Mouse (Mus musculus): ENCODE measurements around the gene Leng9. TPM values are rescaled to one million over a fixed set of nuclear protein-coding genes. Genes with fewer than 3 reads are reported as not detected.

Gene Leng9
- polyA plus RNA-seq, 1 experiment from 2014 or later = 2.3 TPM

DNA sequence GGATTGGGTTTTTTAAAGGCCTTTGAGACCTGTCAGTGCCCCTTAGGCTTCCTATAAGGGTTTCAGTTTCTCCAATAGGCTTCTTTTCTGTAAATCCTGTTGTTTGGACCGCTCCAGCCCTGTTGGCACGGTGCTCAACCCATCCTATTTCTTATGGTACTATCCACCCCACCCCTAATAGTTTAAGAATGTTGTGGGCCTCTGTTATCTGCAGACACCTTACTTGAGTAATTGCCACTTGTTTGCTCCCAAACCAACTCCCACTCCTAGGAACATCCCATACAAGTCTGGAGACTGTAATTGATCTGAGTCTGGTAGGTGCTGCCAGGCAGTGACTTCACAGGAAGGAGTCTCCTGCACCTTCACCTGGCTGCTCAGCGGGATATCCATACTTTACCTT is 12.4 kb downstream of the Leng9 start:
- Histone ChIP-seq H3K4me2 (peak overlapping the region; percentile 85), H3K27me3 (ENCODE audit: insufficient read depth, low read length) (no peaks in the 10 kb centered on the region), H3K36me3 (ENCODE audit: insufficient read depth) (peaks cover 46% of the 10 kb centered on the region), H3K4me1 (ENCODE audit: insufficient read depth) (0 out of 2 replicates have a peak, but pooled peaks cover 5% of the 10 kb centered on the region), H3K9ac (peak overlapping the region; percentile 77), H3K9me3 (ENCODE audit: low read depth, low read length) (no peaks in the 10 kb centered on the region), H3K4me3 (ENCODE audit: low read depth, low read length) (peak overlapping the region; percentile 80), H3K27ac (ENCODE audit: low read depth) (no peak overlapping the region)
- TF ChIP-seq CTCF (IDR thresholded peaks at IDR 0.05; ENCODE audit: low read depth) = no peak
- no peak for DNase-seq
- 43% methylated on average over 3 of the region's 3 CpGs for WGBS
- no peak for ATAC-seq (ENCODE audit: insufficient read depth)

DNA sequence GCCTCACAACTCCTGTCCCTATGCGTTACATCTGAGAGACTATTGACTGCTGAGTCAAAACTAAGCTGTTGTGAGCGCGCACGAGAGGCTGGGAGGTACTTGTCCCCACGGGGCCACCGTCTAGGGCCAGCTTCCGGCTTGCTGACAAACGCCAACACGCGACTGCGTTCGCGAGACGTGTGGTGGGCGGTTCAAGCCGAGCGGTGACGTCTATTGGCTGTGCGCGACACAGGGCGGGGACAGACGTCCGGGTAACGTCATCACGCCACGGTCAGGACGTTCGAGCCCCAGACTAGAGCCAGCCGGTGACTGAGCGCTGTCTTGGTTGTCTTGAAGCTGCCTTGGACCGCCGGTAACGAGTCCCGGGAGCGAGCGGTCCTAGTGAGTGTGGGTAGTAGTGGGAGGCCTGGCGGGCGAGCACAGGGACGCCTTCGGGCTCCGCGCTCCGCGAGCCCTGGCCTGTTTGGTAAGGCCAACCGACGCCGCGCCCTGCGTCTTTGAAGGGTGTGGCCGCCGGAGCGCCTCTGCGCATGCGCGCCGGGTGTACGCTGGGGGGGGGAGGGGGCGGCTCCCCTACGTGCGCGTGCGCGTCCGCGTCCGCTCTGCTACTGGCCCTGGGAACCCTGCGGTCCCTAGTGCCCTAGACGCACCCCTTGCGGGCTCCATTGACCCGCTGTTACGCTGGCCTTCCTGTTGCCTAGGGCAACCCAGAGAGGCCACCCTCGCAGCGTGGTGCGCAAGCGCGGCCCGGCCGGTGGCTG is 13.2 kb downstream of the Leng9 start, which contains the start of gene Leng8:
Gene Leng8 (plus strand): TSS at position 269 of the 761 bp plus-strand sequence.
- peak within 1 kb of the TSS; percentile 91 for H3K27ac ChIP-seq (ENCODE audit: low read depth)
- H3K27me3 ChIP-seq (ENCODE audit: insufficient read depth, low read length) = no peaks in the 10 kb centered on the region
- peaks cover 38% of the 10 kb centered on the region for H3K36me3 ChIP-seq (ENCODE audit: insufficient read depth)
- H3K4me3 ChIP-seq (ENCODE audit: low read depth, low read length) = peak within 1 kb of the TSS; percentile 80
- peak within 1 kb of the TSS; percentile 85 for H3K4me2 ChIP-seq
- H3K9ac ChIP-seq = peak within 1 kb of the TSS; percentile 77
- TF ChIP-seq CTCF (IDR thresholded peaks at IDR 0.05; ENCODE audit: low read depth) = no peak
- ATAC-seq (ENCODE audit: insufficient read depth) (peak; percentile 99), DNase-seq (peak; percentile 99)
- under 1% methylated on average over 78 of the region's 78 CpGs for WGBS
- H3K9me3 ChIP-seq (ENCODE audit: low read depth, low read length) = no peaks in the 10 kb centered on the region
- H3K4me1 ChIP-seq (ENCODE audit: insufficient read depth) = 0 out of 2 replicates have a peak, but pooled peaks cover 5% of the 10 kb centered on the region

DNA sequence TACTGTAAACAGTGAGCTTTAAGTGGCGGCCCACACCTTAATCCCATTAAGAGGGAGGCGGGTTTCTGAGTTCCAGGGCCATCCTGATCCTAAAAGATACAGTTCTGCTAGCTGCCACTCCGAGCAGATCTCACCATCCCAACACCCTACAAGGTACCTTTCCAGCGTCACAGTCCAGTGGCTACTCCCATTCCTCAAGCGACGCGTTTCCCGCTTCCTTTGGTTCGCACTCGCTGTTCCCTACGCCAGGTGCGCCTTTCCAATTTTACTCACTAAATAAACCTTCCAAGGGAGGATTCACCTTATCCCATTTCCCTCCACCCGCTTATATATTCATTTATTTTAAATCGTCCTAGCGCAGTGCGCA is 13.8 kb downstream of the Leng9 start:
- ATAC-seq (ENCODE audit: insufficient read depth) = peak; percentile 16
- H3K4me2 ChIP-seq = peak overlapping the region; percentile 85
- no peak for TF ChIP-seq CTCF (IDR thresholded peaks at IDR 0.05; ENCODE audit: low read depth)
- peaks cover 32% of the 10 kb centered on the region for H3K36me3 ChIP-seq (ENCODE audit: insufficient read depth)
- peak overlapping the region; percentile 91 for H3K27ac ChIP-seq (ENCODE audit: low read depth)
- under 1% methylated on average over 16 of the region's 16 CpGs for WGBS
- H3K27me3 ChIP-seq (ENCODE audit: insufficient read depth, low read length) = no peaks in the 10 kb centered on the region
- H3K4me3 ChIP-seq (ENCODE audit: low read depth, low read length) = peak overlapping the region; percentile 80
- DNase-seq = no peak
- H3K9ac ChIP-seq = peak overlapping the region; percentile 60
- H3K9me3 ChIP-seq (ENCODE audit: low read depth, low read length) = no peaks in the 10 kb centered on the region
- 0 out of 2 replicates have a peak, but pooled peaks cover 5% of the 10 kb centered on the region for H3K4me1 ChIP-seq (ENCODE audit: insufficient read depth)

DNA sequence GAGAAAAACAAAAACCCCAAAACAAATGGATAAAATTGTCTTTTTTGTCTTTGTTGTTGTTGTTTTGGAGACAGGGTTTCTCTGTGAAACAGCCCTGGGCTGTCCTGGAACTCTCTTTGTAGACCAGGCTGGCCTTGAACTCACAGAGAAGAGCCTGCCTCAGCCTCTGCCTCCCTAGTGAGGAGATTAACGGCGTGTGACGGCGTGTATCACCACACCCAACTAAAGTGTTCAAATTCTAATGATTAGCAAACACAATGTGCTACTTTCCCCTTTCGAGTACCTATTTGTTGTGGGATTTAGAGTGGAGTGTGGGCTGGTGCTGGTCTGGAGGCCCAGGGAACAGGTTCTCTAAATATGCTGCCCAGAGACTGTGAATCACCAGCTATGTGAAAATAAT is 15.3 kb downstream of the Leng9 start:
- Histone ChIP-seq H3K9me3 (ENCODE audit: low read depth, low read length) (no peaks in the 10 kb centered on the region), H3K27me3 (ENCODE audit: insufficient read depth, low read length) (no peaks in the 10 kb centered on the region), H3K4me2 (no peak overlapping the region), H3K36me3 (ENCODE audit: insufficient read depth) (peaks cover 17% of the 10 kb centered on the region), H3K4me1 (ENCODE audit: insufficient read depth) (0 out of 2 replicates have a peak, but pooled peaks cover 5% of the 10 kb centered on the region), H3K27ac (ENCODE audit: low read depth) (no peak overlapping the region), H3K9ac (no peak overlapping the region), H3K4me3 (ENCODE audit: low read depth, low read length) (no peak overlapping the region)
- ATAC-seq (ENCODE audit: insufficient read depth) (no peak), DNase-seq (no peak)
- 78% methylated on average over 5 of the region's 5 CpGs for WGBS
- no peak for TF ChIP-seq CTCF (IDR thresholded peaks at IDR 0.05; ENCODE audit: low read depth)

DNA sequence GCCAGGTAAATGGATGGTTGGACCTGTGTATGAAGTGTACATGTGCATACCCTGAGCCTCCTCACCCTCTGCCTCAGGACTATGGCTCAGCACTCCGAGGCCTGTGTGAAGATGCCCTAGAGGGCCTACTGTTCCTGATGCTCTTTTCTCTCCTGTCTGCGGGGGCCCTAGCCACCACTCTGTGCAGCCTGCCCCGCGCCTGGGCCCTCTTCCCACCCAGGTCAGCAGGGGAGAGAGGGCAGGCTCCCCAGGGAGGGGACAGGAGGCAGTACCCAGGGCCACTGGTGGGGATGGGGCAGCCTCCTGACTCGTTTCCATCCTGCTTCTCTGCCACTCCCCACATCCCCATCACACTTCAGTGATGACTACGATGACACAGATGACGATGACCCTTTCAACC is 17.2 kb downstream of the Leng9 start:
- WGBS = 83% methylated on average over 6 of the region's 7 CpGs
- Histone ChIP-seq H3K9ac (no peak overlapping the region), H3K4me1 (ENCODE audit: insufficient read depth) (0 out of 2 replicates have a peak, but pooled peaks cover 4% of the 10 kb centered on the region), H3K9me3 (ENCODE audit: low read depth, low read length) (no peaks in the 10 kb centered on the region), H3K36me3 (ENCODE audit: insufficient read depth) (no peaks in the 10 kb centered on the region), H3K4me3 (ENCODE audit: low read depth, low read length) (no peak overlapping the region), H3K4me2 (no peak overlapping the region), H3K27ac (ENCODE audit: low read depth) (no peak overlapping the region), H3K27me3 (ENCODE audit: insufficient read depth, low read length) (no peaks in the 10 kb centered on the region)
- ATAC-seq (ENCODE audit: insufficient read depth) (no peak), DNase-seq (no peak)
- no peak for TF ChIP-seq CTCF (IDR thresholded peaks at IDR 0.05; ENCODE audit: low read depth)

DNA sequence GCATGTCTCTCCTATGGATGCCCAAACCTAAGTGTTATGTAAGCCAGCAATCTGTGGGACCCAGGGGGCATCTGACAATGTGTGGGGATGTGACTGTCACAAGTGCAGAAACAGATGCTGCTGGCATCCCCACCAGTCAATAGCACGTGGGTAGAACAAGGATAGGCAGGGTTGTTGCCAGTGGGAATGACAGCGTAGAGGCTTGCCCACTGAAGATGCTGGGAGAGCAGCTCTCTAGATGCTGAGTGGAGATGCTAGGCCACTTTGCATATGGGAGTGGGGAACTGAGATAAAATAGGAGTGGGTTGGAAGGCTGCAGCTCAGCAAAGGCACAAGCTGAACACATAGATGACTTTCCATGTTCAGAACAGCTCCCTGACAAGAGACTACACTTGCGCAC is 17.6 kb downstream of the Leng9 start:
- Histone ChIP-seq H3K4me1 (ENCODE audit: insufficient read depth) (no peaks in the 10 kb centered on the region), H3K36me3 (ENCODE audit: insufficient read depth) (no peaks in the 10 kb centered on the region), H3K27me3 (ENCODE audit: insufficient read depth, low read length) (no peaks in the 10 kb centered on the region), H3K4me2 (no peak overlapping the region), H3K9ac (no peak overlapping the region), H3K4me3 (ENCODE audit: low read depth, low read length) (no peak overlapping the region), H3K27ac (ENCODE audit: low read depth) (no peak overlapping the region), H3K9me3 (ENCODE audit: low read depth, low read length) (no peaks in the 10 kb centered on the region)
- no peak for TF ChIP-seq CTCF (IDR thresholded peaks at IDR 0.05; ENCODE audit: low read depth)
- 88% methylated on average over 3 of the region's 3 CpGs for WGBS
- ATAC-seq (ENCODE audit: insufficient read depth) = no peak
- no peak for DNase-seq

DNA sequence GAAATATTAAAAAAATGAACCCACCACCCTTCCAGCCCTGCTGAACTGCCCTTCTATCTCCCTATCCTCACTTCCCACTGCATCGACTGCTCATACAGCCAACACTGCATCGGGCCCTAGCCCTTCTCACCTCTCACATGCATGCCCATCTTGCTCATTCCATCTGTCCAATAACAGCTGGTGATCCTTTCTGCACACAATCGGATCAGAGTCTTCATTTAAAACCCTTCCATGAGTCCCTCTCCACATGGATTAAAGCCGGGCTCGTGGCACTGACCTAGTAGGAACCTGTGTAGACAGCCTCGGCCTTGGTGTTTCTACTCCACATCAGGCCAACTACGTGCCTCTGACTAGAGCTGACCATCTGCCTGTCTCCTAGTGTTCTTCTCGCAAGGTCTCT is 18.2 kb downstream of the Leng9 start:
- Histone ChIP-seq H3K9ac (no peak overlapping the region), H3K27me3 (ENCODE audit: insufficient read depth, low read length) (no peaks in the 10 kb centered on the region), H3K9me3 (ENCODE audit: low read depth, low read length) (no peaks in the 10 kb centered on the region), H3K4me3 (ENCODE audit: low read depth, low read length) (no peak overlapping the region), H3K4me2 (no peak overlapping the region), H3K4me1 (ENCODE audit: insufficient read depth) (no peaks in the 10 kb centered on the region), H3K36me3 (ENCODE audit: insufficient read depth) (no peaks in the 10 kb centered on the region), H3K27ac (ENCODE audit: low read depth) (no peak overlapping the region)
- no peak for TF ChIP-seq CTCF (IDR thresholded peaks at IDR 0.05; ENCODE audit: low read depth)
- no peak for ATAC-seq (ENCODE audit: insufficient read depth)
- DNase-seq = no peak
- 79% methylated on average over 8 of the region's 8 CpGs for WGBS

Measured in lung, embryonic 14.5 days (tissue).